11 mouse cellular contexts compared by ENCODE assay signal in the genomic region with DNA sequence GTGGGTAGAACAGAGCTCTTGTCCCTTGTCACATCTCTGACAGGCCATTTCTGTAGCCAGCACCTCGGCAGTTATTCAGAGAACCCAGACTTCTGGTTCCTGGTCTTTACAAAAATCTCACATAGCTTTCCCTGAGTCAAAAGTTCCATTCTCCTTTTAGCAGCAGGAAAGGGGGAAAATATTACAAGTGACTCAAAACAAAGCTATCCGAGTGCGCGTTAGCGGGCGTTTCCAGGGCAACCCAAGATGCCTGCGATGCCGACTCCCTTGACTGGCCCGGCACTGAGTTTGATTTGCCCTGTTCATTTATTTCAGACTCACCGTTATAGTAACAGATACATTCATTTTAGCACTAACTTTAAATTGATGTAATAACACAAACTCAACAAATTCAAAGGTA. TPM values are rescaled to one million over a fixed set of nuclear protein-coding genes. Genes with fewer than 3 reads are reported as not detected.
DNase-seq lines count a peak whose midpoint lies in the region; ATAC-seq and TF ChIP-seq lines count a peak whose summit lies in the region.
"Had no signal": no experiment of that assay in that cellular context is flagged by ENCODE, and none has a peak within 500 bp of the region (broad histone marks: within the 10 kb centered on the region; RNA-seq: fewer than 3 reads in every experiment).

No protein-coding gene starts in this region.

- ATAC-seq in heart, postnatal 0 days (ENCODE audit: insufficient read depth, low read depth), result no peak

- 29% methylated on average over 10 of the region's 10 CpGs for WGBS in heart, postnatal 0 days

- peak; percentile 49 to 73 for DNase-seq in adrenal gland, adult (ENCODE audit: inconsistent age in 2 of 2, low spot score in 1 of 2)
- no peak for DNase-seq in adrenal gland, postnatal 4 days (ENCODE audit: low spot score in 2 of 2)
- DNase-seq in layer of hippocampus, adult 2 months (ENCODE audit: low spot score in 2 of 2), result no peak
- no peak for DNase-seq in layer of hippocampus, adult 11-12 months (ENCODE audit: low spot score)
- peak; percentile 69 for DNase-seq in NIH3T3 (ENCODE audit: low read depth)
- peak; percentile 49 for DNase-seq in heart, postnatal 0 days (ENCODE audit: low spot score)
- DNase-seq in spleen, postnatal 10 days (ENCODE audit: low spot score in 2 of 2), result no peak
- no peak for DNase-seq in cerebellum, postnatal 4 days (ENCODE audit: low spot score in 2 of 2)
- DNase-seq: cerebellum, adult 2 months; kidney, adult 11 months had no signal

- H3K4me1 ChIP-seq in heart, postnatal 0 days (ENCODE audit: control insufficient read depth, insufficient read depth), result peaks cover 53% of the 10 kb centered on the region; the same call in 1 of the 2 replicates
- H3K4me1 ChIP-seq: stomach, embryonic 15.5 days had no signal

- no peak overlapping the region for H3K4me3 ChIP-seq in layer of hippocampus, adult 2 months
- no peak overlapping the region for H3K4me3 ChIP-seq in heart, postnatal 0 days (ENCODE audit: low read depth, low read length)
- H3K4me3 ChIP-seq: stomach, embryonic 15.5 days had no signal

- H3K9me3 ChIP-seq in heart, postnatal 0 days (replicated peaks; ENCODE audit: control insufficient read depth, low read length), result no peaks in the 10 kb centered on the region
- H3K9me3 ChIP-seq: stomach, embryonic 15.5 days had no signal

- 0 out of 2 replicates have a peak overlapping the region, but pooled peaks have one; percentile 2 for H3K9ac ChIP-seq in heart, postnatal 0 days (replicated peaks; ENCODE audit: low read depth, low read length)
- H3K9ac ChIP-seq: stomach, embryonic 15.5 days had no signal

- no peak overlapping the region for H3K4me2 ChIP-seq in heart, postnatal 0 days (ENCODE audit: low read depth, low read length)
- H3K4me2 ChIP-seq: stomach, embryonic 15.5 days had no signal

- H3K27me3 ChIP-seq in heart, postnatal 0 days (ENCODE audit: control insufficient read depth, insufficient read depth, low read length), result no peaks in the 10 kb centered on the region
- H3K27me3 ChIP-seq: stomach, embryonic 15.5 days had no signal

- H3K36me3 ChIP-seq in heart, postnatal 0 days (replicated peaks; ENCODE audit: control insufficient read depth, insufficient read depth, low read length), result peaks cover 5% of the 10 kb centered on the region; the same call in 1 of the 2 replicates
- H3K36me3 ChIP-seq: stomach, embryonic 15.5 days had no signal

- TF ChIP-seq CTCF in layer of hippocampus, adult 2 months (conservative IDR thresholded peaks at IDR 0.05), result no peak
- no peak for TF ChIP-seq CTCF in heart, postnatal 0 days (IDR thresholded peaks at IDR 0.05; ENCODE audit: low read depth)

- no peak for TF ChIP-seq EP300 in heart, postnatal 0 days (IDR thresholded peaks at IDR 0.05; ENCODE audit: low read depth)

- peak overlapping the region; percentile 14; the same call in 1 of the 2 replicates for H3K27ac ChIP-seq in layer of hippocampus, adult 2 months
- H3K27ac ChIP-seq in heart, postnatal 0 days (ENCODE audit: low read depth), result peak overlapping the region; percentile 56
- H3K27ac ChIP-seq: stomach, embryonic 15.5 days had no signal

RNA-seq across cellular contexts. Expression of a gene that starts 21.8 kb away (rescaled TPM):
- total RNA-seq in adrenal gland, postnatal 4 days (2021), result 10 to 100 TPM; 37.2 to 43.2 TPM
- total RNA-seq in layer of hippocampus, adult 2 months (2021), result 10 to 100 TPM; 20.9 to 21.7 TPM
- total RNA-seq in heart, postnatal 0 days (2014; rRNA removed; ENCODE audit: low replicate concordance), result 48.7 and 81.8 TPM in 2 replicates
- polyA plus RNA-seq in heart, postnatal 0 days (2015; fragmentation: Nextera tagmentation; extraction: Ambion mirVana), result 29.8 and 36.7 TPM in 2 replicates

Comparison
In these comparisons a context has a peak if more than half of its experiments do, and no peak if none do; other contexts are left out.
1. DNase-seq: peak in adrenal gland, adult (2 of 2), NIH3T3 (single experiment) and heart, postnatal 0 days (single experiment); none in adrenal gland, postnatal 4 days (0 of 2), layer of hippocampus, adult 2 months (0 of 2), layer of hippocampus, adult 11-12 months (single experiment), spleen, postnatal 10 days (0 of 2) and cerebellum, postnatal 4 days (0 of 2).